Mouse (Mus musculus) spleen, adult 2 months (tissue): ENCODE measurements at regions not wholly inside any gene's neighbourhood (a gene's known extent, or its start where the extent isn't known, plus 50 kb on each side); places are given as distances from the start of the nearest gene placed in this dataset.

Experiments
- CTCF ChIP-seq: fragments of 200-500 bp; IDR thresholded peaks from 2 replicates; pipeline ENCODE4 v1.5.1; 2011; ENCODE audit warnings: mild to moderate bottlenecking, inconsistent platforms; ENCODE audit not compliant: insufficient read depth, insufficient read length, insufficient replicate concordance; ENCODE audit errors: extremely low read depth
- POLR2A ChIP-seq: fragments of 200-500 bp; IDR thresholded peaks from 2 replicates; pipeline ENCODE4 v1.6.1; 2011; ENCODE audit warnings: low read depth, low read length, inconsistent platforms

- TF ChIP-seq POLR2A, result no peak
- TF ChIP-seq CTCF, result no peak
Measured at GRCm38 (mm10) chr4:153164810-153165209, 317.8 kb downstream of the Ajap1 start.
